8 mouse cellular contexts compared by ENCODE assay signal in the genomic region with DNA sequence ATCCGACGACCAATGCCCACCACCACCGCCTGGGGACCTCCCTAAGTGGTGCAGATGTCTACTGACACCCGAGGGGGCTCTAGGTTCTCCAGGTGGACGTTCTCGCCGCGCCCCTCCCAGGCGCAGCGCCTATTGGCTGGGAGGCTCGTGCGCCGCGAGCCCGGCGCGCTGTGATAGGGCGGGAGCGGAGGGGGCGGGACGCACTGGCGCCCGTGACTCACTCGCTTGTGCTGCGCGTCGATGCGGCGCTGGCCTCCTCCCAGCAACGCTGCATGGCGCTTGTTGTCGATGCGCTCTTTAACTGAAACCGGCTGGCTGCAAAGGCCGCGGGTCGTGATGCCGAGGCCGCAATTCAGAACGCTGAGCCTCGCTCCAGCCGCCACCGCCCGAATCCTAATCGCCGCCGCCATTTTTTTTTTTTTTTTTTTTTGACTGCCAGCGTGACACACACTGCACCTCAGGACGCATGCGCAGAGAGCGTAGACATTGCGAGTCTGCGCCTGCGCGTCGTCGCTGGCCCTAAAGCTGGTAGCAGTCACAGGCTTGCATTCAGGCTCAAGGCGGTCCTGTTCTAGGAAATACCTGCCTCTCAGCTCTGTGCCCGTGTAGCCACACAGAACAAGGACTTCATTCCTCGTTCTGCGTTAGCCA. TPM values are rescaled to one million over a fixed set of nuclear protein-coding genes. Genes with fewer than 3 reads are reported as not detected.
DNase-seq lines count a peak whose midpoint lies in the region; ATAC-seq and TF ChIP-seq lines count a peak whose summit lies in the region.

A gene (minus strand): TSS at position 451 of the 651 bp plus-strand sequence.

- TF ChIP-seq EP300 in lung, postnatal 0 days (IDR thresholded peaks at IDR 0.05): no peak

- H3K36me3 ChIP-seq in hindbrain, embryonic 10.5 days: no peaks in the 10 kb centered on the region
- no peaks in the 10 kb centered on the region for H3K36me3 ChIP-seq in lung, postnatal 0 days (ENCODE audit: insufficient read depth, low read length)

- peak; percentile 89 for DNase-seq in MEL-GATA-1-ER (ENCODE audit: extremely low read depth, low read depth)
- DNase-seq in cerebellum, adult 8-10 months: peak; percentile 98
- peak; percentile 96 for DNase-seq in hindbrain, embryonic 10.5 days (ENCODE audit: low spot score)
- peak; percentile 98 for DNase-seq in layer of hippocampus, adult 9-11 months
- peak; percentile 98 for DNase-seq in lung, postnatal 0 days (ENCODE audit: low spot score)
- DNase-seq in ovary, postnatal 14 days (ENCODE audit: low spot score): peak; percentile 90
- peak; percentile 96 for DNase-seq in thymus, postnatal 14 days

- ATAC-seq in frontal cortex, adult (ENCODE audit: low TSS enrichment): peak; percentile 98
- ATAC-seq in lung, postnatal 0 days: peak; percentile 99

- peak within 1 kb of the TSS; percentile 63 for H3K9ac ChIP-seq in lung, postnatal 0 days (replicated peaks; ENCODE audit: low read depth)

- H3K4me1 ChIP-seq in hindbrain, embryonic 10.5 days (replicated peaks): peaks cover 14% of the 10 kb centered on the region
- peaks cover 8% of the 10 kb centered on the region; the same call in 1 of the 2 replicates for H3K4me1 ChIP-seq in lung, postnatal 0 days (ENCODE audit: insufficient read depth, low read depth, low read length)

- H3K9me3 ChIP-seq in hindbrain, embryonic 10.5 days: no peaks in the 10 kb centered on the region
- H3K9me3 ChIP-seq in lung, postnatal 0 days (ENCODE audit: low read length): no peaks in the 10 kb centered on the region

- WGBS in hindbrain, embryonic 10.5 days: under 1% methylated on average over 61 of the region's 61 CpGs
- WGBS in lung, postnatal 0 days: under 1% methylated on average over 56 of the region's 61 CpGs

- peak; percentile 48 for TF ChIP-seq CTCF in lung, postnatal 0 days (IDR thresholded peaks at IDR 0.05)

- peak within 1 kb of the TSS; percentile 97 for H3K27ac ChIP-seq in hindbrain, embryonic 10.5 days
- peak within 1 kb of the TSS; percentile 97 for H3K27ac ChIP-seq in lung, postnatal 0 days (ENCODE audit: low read length)

- H3K4me3 ChIP-seq in hindbrain, embryonic 10.5 days: peak within 1 kb of the TSS; percentile 67
- H3K4me3 ChIP-seq in lung, postnatal 0 days (ENCODE audit: low read depth, low read length): peak within 1 kb of the TSS; percentile 72

- peak within 1 kb of the TSS; percentile 68 for H3K4me2 ChIP-seq in lung, postnatal 0 days (replicated peaks; ENCODE audit: low read depth, low read length)

- no peaks in the 10 kb centered on the region for H3K27me3 ChIP-seq in hindbrain, embryonic 10.5 days (ENCODE audit: insufficient read depth, poor library complexity, severe bottlenecking)
- H3K27me3 ChIP-seq in lung, postnatal 0 days (replicated peaks; ENCODE audit: insufficient read depth, low read length): no peaks in the 10 kb centered on the region

RNA-seq across cellular contexts. Expression of the gene that starts here (rescaled TPM):
- polyA plus RNA-seq in hindbrain, embryonic 10.5 days (2016; fragmentation: Nextera tagmentation; extraction: Ambion mirVana): 13.2 and 14.2 TPM in 2 replicates
- 19.7 and 19.8 TPM in 2 replicates for polyA plus RNA-seq in lung, postnatal 0 days (2015; fragmentation: Nextera tagmentation; extraction: Ambion mirVana)

Comparison
In these comparisons a context has a peak if more than half of its experiments do, and no peak if none do; other contexts are left out.
1. Peak in every context shown above with its lines: DNase-seq, ATAC-seq, H3K4me3 ChIP-seq and H3K27ac ChIP-seq.